In the genomic region with DNA sequence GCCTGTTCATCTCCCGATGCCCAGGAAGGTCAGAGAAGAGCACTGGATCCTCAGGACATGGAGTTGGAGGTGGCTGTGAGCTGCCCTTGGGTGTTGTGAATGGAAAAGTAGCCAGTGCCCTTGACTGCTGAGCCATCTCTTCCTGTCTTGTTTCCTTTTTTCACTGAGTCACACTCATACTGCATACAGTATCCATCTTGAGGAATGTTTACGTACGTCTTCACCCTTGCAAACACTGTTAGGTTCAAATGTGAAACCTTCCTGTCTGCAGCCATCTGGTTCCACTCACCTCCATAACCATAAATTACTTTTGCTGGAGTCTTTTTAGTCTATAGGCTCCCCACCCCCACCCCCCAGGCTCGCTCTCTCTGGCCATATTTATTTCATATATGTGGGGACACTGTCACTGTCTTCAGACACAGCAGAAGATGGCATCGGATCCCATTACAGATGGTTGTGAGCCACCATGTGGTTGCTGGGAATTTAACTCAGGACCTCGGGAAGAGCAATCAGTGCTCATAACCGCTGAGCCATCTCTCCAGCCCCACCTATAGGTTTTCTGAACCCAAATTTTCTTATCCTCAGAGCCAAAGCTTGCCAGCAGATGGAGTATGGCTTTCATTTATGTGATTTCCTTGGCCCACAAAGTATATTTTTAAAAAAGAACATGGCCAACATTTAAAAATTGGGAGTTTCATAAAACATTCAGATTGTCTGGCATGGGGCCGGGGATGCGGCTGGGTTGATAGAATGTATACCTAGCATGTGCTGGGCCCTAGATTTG, we compare ENCODE assay signal across 15 mouse cellular contexts. TPM values are rescaled to one million over a fixed set of nuclear protein-coding genes. Genes with fewer than 3 reads are reported as not detected.
A peak's percentile ranks its signal among the peaks of the same experiment; 100 is the strongest.
DNase-seq lines count a peak whose midpoint lies in the region; ATAC-seq and TF ChIP-seq lines count a peak whose summit lies in the region.
"Had no signal": no experiment of that assay in that cellular context is flagged by ENCODE, and none has a peak within 500 bp of the region (broad histone marks: within the 10 kb centered on the region; RNA-seq: fewer than 3 reads in every experiment).

No protein-coding gene starts in this region.

- no peak overlapping the region for H3K4me2 ChIP-seq in embryonic facial prominence, embryonic 11.5 days (ENCODE audit: low read depth, low read length)
- no peak overlapping the region for H3K4me2 ChIP-seq in heart, embryonic 13.5 days
- H3K4me2 ChIP-seq: hindbrain, embryonic 15.5 days; liver, embryonic 11.5 days; lung, embryonic 14.5 days; midbrain, embryonic 15.5 days had no signal

- no peaks in the 10 kb centered on the region for H3K4me1 ChIP-seq in embryonic facial prominence, embryonic 11.5 days (ENCODE audit: control insufficient read depth, insufficient read depth, low read length)
- peaks cover 33% of the 10 kb centered on the region for H3K4me1 ChIP-seq in embryonic facial prominence, embryonic 10.5 days
- peaks cover 83% of the 10 kb centered on the region for H3K4me1 ChIP-seq in heart, embryonic 13.5 days
- H3K4me1 ChIP-seq: hindbrain, embryonic 15.5 days; midbrain, embryonic 15.5 days had no signal

- ATAC-seq in embryonic facial prominence, embryonic 11.5 days (replicated peaks; ENCODE audit: insufficient number of reproducible peaks, low FRiP score, low TSS enrichment, low read depth) = no peak
- no peak for ATAC-seq in heart, embryonic 13.5 days (ENCODE audit: extremely low read depth, insufficient number of reproducible peaks, low FRiP score, low TSS enrichment)
- ATAC-seq: midbrain, embryonic 15.5 days had no signal

- 70% methylated on average over 9 of the region's 9 CpGs for WGBS in embryonic facial prominence, embryonic 11.5 days
- 81% methylated on average over 9 of the region's 9 CpGs for WGBS in embryonic facial prominence, embryonic 10.5 days
- WGBS in heart, embryonic 13.5 days = 75% methylated on average over 9 of the region's 9 CpGs

- intact Hi-C loops in heart, postnatal 14 days (cut with DNase I) = no loop called here
- intact Hi-C loops in left cerebral cortex, adult 2 months (cut with DNase I) = no loop called here

- no peak overlapping the region for H3K27ac ChIP-seq in embryonic facial prominence, embryonic 11.5 days (replicated peaks; ENCODE audit: low read depth, low read length)
- H3K27ac ChIP-seq in embryonic facial prominence, embryonic 10.5 days (replicated peaks) = no peak overlapping the region
- peak overlapping the region; percentile 48; the same call in 1 of the 2 replicates for H3K27ac ChIP-seq in heart, embryonic 13.5 days (replicated peaks)
- no peak overlapping the region for H3K27ac ChIP-seq in left cerebral cortex, adult 2 months
- H3K27ac ChIP-seq: hindbrain, embryonic 15.5 days; midbrain, embryonic 15.5 days had no signal

- no peak overlapping the region for H3K4me3 ChIP-seq in embryonic facial prominence, embryonic 11.5 days (ENCODE audit: low read depth, low read length)
- H3K4me3 ChIP-seq in embryonic facial prominence, embryonic 10.5 days = no peak overlapping the region
- H3K4me3 ChIP-seq in heart, embryonic 13.5 days = no peak overlapping the region
- H3K4me3 ChIP-seq in left cerebral cortex, adult 2 months = no peak overlapping the region
- H3K4me3 ChIP-seq: hindbrain, embryonic 15.5 days; midbrain, embryonic 15.5 days had no signal

- no peaks in the 10 kb centered on the region for H3K27me3 ChIP-seq in embryonic facial prominence, embryonic 11.5 days (ENCODE audit: control insufficient read depth, insufficient read depth, low read length)
- no peaks in the 10 kb centered on the region for H3K27me3 ChIP-seq in embryonic facial prominence, embryonic 10.5 days (replicated peaks; ENCODE audit: low read depth, poor library complexity, severe bottlenecking)
- no peaks in the 10 kb centered on the region for H3K27me3 ChIP-seq in heart, embryonic 13.5 days (replicated peaks)
- H3K27me3 ChIP-seq: hindbrain, embryonic 15.5 days; midbrain, embryonic 15.5 days had no signal

- H3K9me3 ChIP-seq in embryonic facial prominence, embryonic 11.5 days (replicated peaks; ENCODE audit: control insufficient read depth, low read length) = no peaks in the 10 kb centered on the region
- H3K9me3 ChIP-seq in embryonic facial prominence, embryonic 10.5 days = no peaks in the 10 kb centered on the region
- H3K9me3 ChIP-seq in heart, embryonic 13.5 days = no peaks in the 10 kb centered on the region
- H3K9me3 ChIP-seq: hindbrain, embryonic 15.5 days; midbrain, embryonic 15.5 days had no signal

- DNase-seq in embryonic facial prominence, embryonic 11.5 days (ENCODE audit: low spot score) = peak; percentile 38
- no peak for DNase-seq in embryonic facial prominence, embryonic 10.5 days (ENCODE audit: low spot score)
- DNase-seq in heart, postnatal 14 days = no peak
- no peak for DNase-seq in left cerebral cortex, adult 2 months (ENCODE audit: extremely low spot score in 1 of 2, low spot score in 2 of 2)
- DNase-seq in left cerebral cortex, adult 11 months (ENCODE audit: low spot score) = no peak
- DNase-seq in brain, adult 2 months (ENCODE audit: low read depth, low spot score) = peak; percentile 31
- no peak for DNase-seq in kidney, adult 18-20 months
- DNase-seq: cerebellum, postnatal 10 days; kidney, adult 2 months; left cerebral cortex, postnatal 4 days had no signal

- TF ChIP-seq CTCF in left cerebral cortex, adult 2 months (IDR thresholded peaks at IDR 0.05) = peak; percentile 43

- no peaks in the 10 kb centered on the region for H3K36me3 ChIP-seq in embryonic facial prominence, embryonic 11.5 days (replicated peaks; ENCODE audit: control insufficient read depth, insufficient read depth, low read depth, low read length)
- H3K36me3 ChIP-seq in embryonic facial prominence, embryonic 10.5 days (replicated peaks) = no peaks in the 10 kb centered on the region
- no peaks in the 10 kb centered on the region for H3K36me3 ChIP-seq in heart, embryonic 13.5 days
- H3K36me3 ChIP-seq: hindbrain, embryonic 15.5 days; midbrain, embryonic 15.5 days had no signal

- H3K9ac ChIP-seq in embryonic facial prominence, embryonic 11.5 days (replicated peaks; ENCODE audit: low read length) = no peak overlapping the region
- H3K9ac ChIP-seq in heart, embryonic 13.5 days = 0 out of 2 replicates have a peak overlapping the region, but pooled peaks have one; percentile 21
- H3K9ac ChIP-seq: hindbrain, embryonic 15.5 days; lung, embryonic 14.5 days; midbrain, embryonic 15.5 days had no signal

RNA-seq across cellular contexts. Expression of a gene that starts 51.0 kb away (rescaled TPM):
- 1.1 and 1.2 TPM in 2 replicates for polyA plus RNA-seq in embryonic facial prominence, embryonic 11.5 days (2014; fragmentation: Nextera tagmentation; extraction: Ambion mirVana)
- 0.87 and 1.2 TPM in 2 replicates for polyA plus RNA-seq in embryonic facial prominence, embryonic 10.5 days (2016; fragmentation: Nextera tagmentation; extraction: Ambion mirVana)
- polyA plus RNA-seq in heart, embryonic 13.5 days (2015; fragmentation: Nextera tagmentation; extraction: Ambion mirVana) = 33.1 and 36.3 TPM in 2 replicates
- 100 to 1,000 TPM; 224 to 225 TPM for total RNA-seq in heart, postnatal 14 days (2021)
- total RNA-seq in left cerebral cortex, adult 2 months (2021) = 1 to 10 TPM; 4.0 to 5.8 TPM

Comparison
In these comparisons a context has a peak if more than half of its experiments do, and no peak if none do; other contexts are left out.
1. DNase-seq: peak in embryonic facial prominence, embryonic 11.5 days (single experiment) and brain, adult 2 months (single experiment); none in embryonic facial prominence, embryonic 10.5 days (single experiment), heart, postnatal 14 days (0 of 2), left cerebral cortex, adult 2 months (0 of 2), left cerebral cortex, adult 11 months (single experiment) and kidney, adult 18-20 months (single experiment).
2. RNA of a gene that starts 51.0 kb away (polyA plus RNA-seq): 33.1 to 36.3 TPM in heart, embryonic 13.5 days; 0.87 to 1.2 TPM in embryonic facial prominence, embryonic 10.5 days and 1.1 to 1.2 TPM in embryonic facial prominence, embryonic 11.5 days; every median in the first group is over 10 times any median in the second.